Mouse (Mus musculus): ENCODE measurements around the gene Astn2. TPM values are rescaled to one million over a fixed set of nuclear protein-coding genes. Genes with fewer than 3 reads are reported as not detected.

The Astn2 gene
- total and polyA plus RNA-seq, 3 experiments, result 0.50 to 0.90 (median 0.78) TPM

GRCm38 (mm10) chr4:66261276-66261675 lies 143.1 kb downstream of the Astn2 start:
- intact Hi-C loops (cut with DNase I), result no loop called here
- Histone ChIP-seq H3K27me3 (ENCODE audit: control insufficient read depth, insufficient read depth, low read length) (no peaks in the 10 kb centered on the region), H3K4me1 (ENCODE audit: control insufficient read depth, insufficient read depth, low read length) (no peaks in the 10 kb centered on the region), H3K9ac (ENCODE audit: low read depth, low read length) (no peak overlapping the region), H3K79me2 (replicated peaks; ENCODE audit: control insufficient read depth, insufficient read depth, low read length) (no peaks in the 10 kb centered on the region), H3K27ac (no peak overlapping the region), H3K36me3 (ENCODE audit: control insufficient read depth, insufficient read depth, low read length) (no peaks in the 10 kb centered on the region), H3K4me3 (no peak overlapping the region)
- WGBS, result 67% methylated on average over 3 of the region's 3 CpGs
- no peak for DNase-seq
- TF ChIP-seq EP300 (IDR thresholded peaks at IDR 0.05; ENCODE audit: insufficient read depth, low read depth, low read length) (no peak), POLR2A (IDR thresholded peaks at IDR 0.05; ENCODE audit: insufficient read depth, low read depth, low read length) (no peak), CTCF (IDR thresholded peaks at IDR 0.05) (no peak)

DNA sequence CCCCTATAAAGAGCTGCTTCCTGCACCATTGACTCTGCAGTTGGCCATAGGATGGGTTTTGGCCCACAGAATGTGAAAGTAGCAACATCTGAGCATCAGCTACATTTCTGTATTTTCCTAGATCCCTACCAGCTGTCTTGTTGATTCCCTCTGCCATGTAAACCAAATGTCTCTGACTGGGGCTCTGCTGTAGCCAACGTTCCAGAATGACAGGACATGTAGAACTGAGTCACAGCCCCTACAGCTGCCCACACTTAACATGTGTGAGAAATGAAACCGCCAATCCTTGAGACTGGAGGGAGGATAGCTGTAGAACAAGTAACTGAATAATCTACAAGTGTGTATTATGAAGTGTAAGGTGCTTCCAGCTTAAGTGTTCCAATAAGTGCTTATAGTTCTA lies 145.5 kb downstream of the Astn2 start:
- no peak for TF ChIP-seq POLR2A (IDR thresholded peaks at IDR 0.05; ENCODE audit: insufficient read depth, low read depth, low read length)
- TF ChIP-seq CTCF (IDR thresholded peaks at IDR 0.05), result no peak
- no peak for TF ChIP-seq EP300 (IDR thresholded peaks at IDR 0.05; ENCODE audit: insufficient read depth, low read depth, low read length)
- H3K4me3 ChIP-seq, result no peak overlapping the region
- H3K9ac ChIP-seq (ENCODE audit: low read depth, low read length), result no peak overlapping the region
- no peak for DNase-seq
- intact Hi-C loops (cut with DNase I), result no loop called here
- no peaks in the 10 kb centered on the region for H3K4me1 ChIP-seq (ENCODE audit: control insufficient read depth, insufficient read depth, low read length)
- no peaks in the 10 kb centered on the region for H3K79me2 ChIP-seq (replicated peaks; ENCODE audit: control insufficient read depth, insufficient read depth, low read length)
- H3K36me3 ChIP-seq (ENCODE audit: control insufficient read depth, insufficient read depth, low read length), result no peaks in the 10 kb centered on the region
- H3K27me3 ChIP-seq (ENCODE audit: control insufficient read depth, insufficient read depth, low read length), result no peaks in the 10 kb centered on the region
- no peak overlapping the region for H3K27ac ChIP-seq
- 74% methylated on average over 2 of the region's 2 CpGs for WGBS

DNA sequence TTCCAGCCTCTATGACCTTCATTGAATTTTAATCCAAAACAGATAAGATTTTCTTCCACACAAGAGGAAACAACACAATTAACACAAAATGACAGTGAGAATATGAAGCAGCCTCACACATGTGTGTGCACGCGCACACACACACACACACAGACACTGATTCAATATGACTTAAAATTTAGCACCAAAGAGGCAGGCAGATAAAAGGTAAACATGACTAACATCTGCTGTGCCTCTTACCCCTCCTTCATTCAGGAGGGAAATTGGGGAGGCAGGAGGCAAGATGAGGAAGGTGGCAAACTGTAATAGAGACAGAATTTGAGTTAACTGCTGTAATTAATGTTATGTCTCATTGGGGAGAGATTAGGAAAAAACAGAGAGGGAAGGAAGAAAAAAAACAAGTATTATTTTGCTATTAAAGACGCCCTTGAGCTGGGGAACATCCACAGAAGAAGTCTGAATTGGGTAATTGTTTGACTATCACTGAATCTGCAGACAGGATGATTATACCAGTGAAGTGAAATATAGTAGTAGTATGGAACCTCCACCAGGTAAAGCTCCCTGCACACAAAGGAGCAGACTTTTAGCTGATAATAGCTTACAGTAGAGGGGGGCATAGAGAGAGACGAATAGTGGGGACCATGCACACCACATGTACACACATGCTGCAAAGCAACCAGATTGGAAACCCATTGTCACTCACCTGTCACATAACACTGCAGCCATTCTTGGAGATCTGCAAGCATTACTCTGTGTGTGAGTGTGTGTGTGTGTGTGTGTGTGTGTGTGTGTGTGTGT lies 149.5 kb downstream of the Astn2 start:
- no peak overlapping the region for H3K27ac ChIP-seq
- H3K4me1 ChIP-seq (ENCODE audit: control insufficient read depth, insufficient read depth, low read length), result no peaks in the 10 kb centered on the region
- no peaks in the 10 kb centered on the region; the same call in 1 of the 2 replicates for H3K36me3 ChIP-seq (ENCODE audit: control insufficient read depth, insufficient read depth, low read length)
- H3K27me3 ChIP-seq (ENCODE audit: control insufficient read depth, insufficient read depth, low read length), result no peaks in the 10 kb centered on the region
- no peaks in the 10 kb centered on the region for H3K79me2 ChIP-seq (replicated peaks; ENCODE audit: control insufficient read depth, insufficient read depth, low read length)
- intact Hi-C loops (cut with DNase I), result no loop called here
- H3K4me3 ChIP-seq, result no peak overlapping the region
- 81% methylated on average over 4 of the region's 4 CpGs for WGBS
- no peak overlapping the region for H3K9ac ChIP-seq (ENCODE audit: low read depth, low read length)
- TF ChIP-seq POLR2A (IDR thresholded peaks at IDR 0.05; ENCODE audit: insufficient read depth, low read depth, low read length) (no peak), CTCF (IDR thresholded peaks at IDR 0.05) (no peak), EP300 (IDR thresholded peaks at IDR 0.05; ENCODE audit: insufficient read depth, low read depth, low read length) (no peak)
- no peak for DNase-seq

DNA sequence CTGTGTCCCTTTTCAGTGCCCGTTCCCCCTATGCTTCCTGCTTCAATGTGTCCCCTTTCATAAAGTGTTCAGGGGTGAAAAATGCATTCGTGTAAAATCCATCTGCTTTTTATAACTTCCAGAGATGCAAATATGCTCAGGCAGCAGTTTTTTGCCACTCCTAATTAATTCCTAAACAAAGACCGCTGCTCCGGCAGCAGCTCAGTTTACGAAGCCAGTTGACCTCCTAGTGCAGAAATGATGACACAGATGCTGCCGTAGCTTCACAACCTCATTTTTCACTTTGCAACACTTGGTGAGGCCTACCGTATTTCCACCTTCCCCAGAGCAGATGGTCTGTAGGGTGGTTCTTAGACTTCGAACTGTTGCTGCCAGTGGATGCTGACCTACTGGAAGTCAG lies 155.9 kb downstream of the Astn2 start:
- intact Hi-C loops (cut with DNase I), result no loop called here
- no peak for TF ChIP-seq CTCF (IDR thresholded peaks at IDR 0.05)
- no peak for TF ChIP-seq POLR2A (IDR thresholded peaks at IDR 0.05; ENCODE audit: insufficient read depth, low read depth, low read length)
- TF ChIP-seq EP300 (IDR thresholded peaks at IDR 0.05; ENCODE audit: insufficient read depth, low read depth, low read length), result no peak
- Histone ChIP-seq H3K9ac (ENCODE audit: low read depth, low read length) (no peak overlapping the region), H3K4me1 (ENCODE audit: control insufficient read depth, insufficient read depth, low read length) (no peaks in the 10 kb centered on the region), H3K79me2 (replicated peaks; ENCODE audit: control insufficient read depth, insufficient read depth, low read length) (no peaks in the 10 kb centered on the region), H3K27ac (no peak overlapping the region), H3K27me3 (ENCODE audit: control insufficient read depth, insufficient read depth, low read length) (no peaks in the 10 kb centered on the region), H3K4me3 (no peak overlapping the region), H3K36me3 (ENCODE audit: control insufficient read depth, insufficient read depth, low read length) (no peaks in the 10 kb centered on the region; the same call in 1 of the 2 replicates)
- no peak for DNase-seq
- 86% methylated on average over 8 of the region's 8 CpGs for WGBS

DNA sequence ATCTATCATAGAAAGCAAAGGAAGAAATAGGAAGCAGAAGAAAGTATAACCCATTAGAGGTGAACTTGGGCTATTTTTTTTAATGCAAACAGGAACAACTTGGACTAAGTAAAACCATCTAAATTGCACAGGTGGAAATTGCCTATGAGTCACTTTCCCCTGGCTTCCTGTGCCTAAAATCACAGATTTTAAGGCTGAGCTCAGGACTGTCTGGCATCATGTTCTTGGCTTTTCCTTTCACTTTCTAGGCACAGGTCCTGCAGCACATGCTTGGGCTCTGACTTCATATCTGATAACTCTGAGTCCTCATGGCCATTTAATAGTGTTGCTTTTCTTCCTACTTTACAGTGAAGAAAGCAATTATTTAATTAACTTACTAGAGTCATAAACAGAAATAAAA lies 161.7 kb downstream of the Astn2 start:
- H3K4me3 ChIP-seq, result no peak overlapping the region
- H3K79me2 ChIP-seq (replicated peaks; ENCODE audit: control insufficient read depth, insufficient read depth, low read length), result no peaks in the 10 kb centered on the region
- H3K4me1 ChIP-seq (ENCODE audit: control insufficient read depth, insufficient read depth, low read length), result no peaks in the 10 kb centered on the region; the same call in 1 of the 2 replicates
- no peak overlapping the region for H3K27ac ChIP-seq
- no peaks in the 10 kb centered on the region for H3K27me3 ChIP-seq (ENCODE audit: control insufficient read depth, insufficient read depth, low read length)
- DNase-seq, result no peak
- TF ChIP-seq CTCF (IDR thresholded peaks at IDR 0.05), result no peak
- no peak for TF ChIP-seq POLR2A (IDR thresholded peaks at IDR 0.05; ENCODE audit: insufficient read depth, low read depth, low read length)
- TF ChIP-seq EP300 (IDR thresholded peaks at IDR 0.05; ENCODE audit: insufficient read depth, low read depth, low read length), result no peak
- H3K36me3 ChIP-seq (ENCODE audit: control insufficient read depth, insufficient read depth, low read length), result no peaks in the 10 kb centered on the region
- intact Hi-C loops (cut with DNase I), result no loop called here
- H3K9ac ChIP-seq (ENCODE audit: low read depth, low read length), result no peak overlapping the region

GRCm38 (mm10) chr4:66232799-66233198 lies 171.6 kb downstream of the Astn2 start:
- intact Hi-C loops (cut with DNase I), result no loop called here
- Histone ChIP-seq H3K4me3 (no peak overlapping the region), H3K4me1 (ENCODE audit: control insufficient read depth, insufficient read depth, low read length) (no peaks in the 10 kb centered on the region), H3K36me3 (ENCODE audit: control insufficient read depth, insufficient read depth, low read length) (no peaks in the 10 kb centered on the region), H3K9ac (ENCODE audit: low read depth, low read length) (no peak overlapping the region), H3K79me2 (replicated peaks; ENCODE audit: control insufficient read depth, insufficient read depth, low read length) (no peaks in the 10 kb centered on the region), H3K27me3 (ENCODE audit: control insufficient read depth, insufficient read depth, low read length) (no peaks in the 10 kb centered on the region), H3K27ac (no peak overlapping the region)
- WGBS, result 84% methylated on average over 3 of the region's 3 CpGs
- no peak for TF ChIP-seq CTCF (IDR thresholded peaks at IDR 0.05)
- TF ChIP-seq POLR2A (IDR thresholded peaks at IDR 0.05; ENCODE audit: insufficient read depth, low read depth, low read length), result no peak
- TF ChIP-seq EP300 (IDR thresholded peaks at IDR 0.05; ENCODE audit: insufficient read depth, low read depth, low read length), result no peak
- DNase-seq, result no peak

Data from heart, adult 2 months (tissue).